Comparison of ENCODE assay signal across 23 mouse cellular contexts in the genomic region with DNA sequence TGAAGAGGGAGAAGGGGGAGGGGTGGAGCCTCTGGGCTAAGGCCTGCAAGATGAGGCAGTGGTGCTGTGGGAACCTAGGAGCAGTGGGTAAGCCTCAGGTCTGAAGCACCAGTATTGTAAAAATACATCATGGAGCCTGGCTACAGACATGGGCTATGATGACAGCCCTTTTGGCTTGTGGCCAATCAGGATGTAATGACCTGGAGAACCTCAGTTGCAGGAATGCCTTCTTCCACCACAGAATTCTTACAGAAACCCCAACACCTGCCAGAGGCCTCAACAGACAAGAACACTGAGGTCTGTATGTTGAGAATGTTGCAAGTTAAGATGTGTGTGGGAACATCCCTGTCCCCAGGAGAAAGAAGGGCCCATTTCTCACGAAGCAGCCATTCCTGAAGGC.
"Had no signal": no experiment of that assay in that cellular context is flagged by ENCODE, and none has a peak within 500 bp of the region (broad histone marks: within the 10 kb centered on the region; RNA-seq: fewer than 3 reads in every experiment).

No protein-coding gene starts in this region.

- H3K9me3 ChIP-seq: heart, embryonic 13.5 days; heart, embryonic 15.5 days; hindbrain, embryonic 10.5 days; hindbrain, embryonic 13.5 days; hindbrain, embryonic 15.5 days; kidney, embryonic 15.5 days; limb, embryonic 13.5 days; limb, embryonic 15.5 days; liver, embryonic 12.5 days had no signal

- DNase-seq: gastrocnemius, postnatal 14 days; gastrocnemius, postnatal 36 days; heart, adult 2 months; heart, postnatal 4 days; kidney, adult 11 months; kidney, adult 9 months; kidney, postnatal 36 days; layer of hippocampus, adult 9-11 months; left cerebral cortex, postnatal 4 days had no signal

- H3K9ac ChIP-seq: heart, embryonic 13.5 days; heart, embryonic 15.5 days; hindbrain, embryonic 13.5 days; hindbrain, embryonic 15.5 days; kidney, embryonic 15.5 days; limb, embryonic 13.5 days; limb, embryonic 15.5 days; liver, embryonic 12.5 days; liver, embryonic 14.5 days had no signal

- ATAC-seq: hindbrain, postnatal 0 days; intestine, embryonic 16.5 days; liver, embryonic 12.5 days had no signal

- H3K36me3 ChIP-seq: heart, embryonic 13.5 days; heart, embryonic 15.5 days; hindbrain, embryonic 10.5 days; hindbrain, embryonic 13.5 days; hindbrain, embryonic 15.5 days; kidney, embryonic 15.5 days; limb, embryonic 13.5 days; limb, embryonic 15.5 days; liver, embryonic 12.5 days had no signal

- H3K4me2 ChIP-seq: heart, embryonic 11.5 days; heart, embryonic 13.5 days; heart, embryonic 15.5 days; hindbrain, embryonic 13.5 days; hindbrain, embryonic 15.5 days; kidney, embryonic 15.5 days; limb, embryonic 13.5 days; limb, embryonic 15.5 days; liver, embryonic 12.5 days had no signal

- H3K4me1 ChIP-seq: heart, embryonic 13.5 days; heart, embryonic 15.5 days; liver, embryonic 12.5 days had no signal

- H3K4me3 ChIP-seq: heart, adult 2 months; heart, embryonic 13.5 days; heart, embryonic 15.5 days; hindbrain, embryonic 10.5 days; hindbrain, embryonic 13.5 days; hindbrain, embryonic 15.5 days; kidney, embryonic 15.5 days; limb, embryonic 13.5 days; limb, embryonic 15.5 days; liver, embryonic 12.5 days had no signal

- H3K27ac ChIP-seq: heart, adult 2 months; heart, embryonic 13.5 days; heart, embryonic 15.5 days; hindbrain, embryonic 10.5 days; hindbrain, embryonic 13.5 days; hindbrain, embryonic 15.5 days; hindbrain, postnatal 0 days; kidney, embryonic 15.5 days; kidney, postnatal 0 days; limb, embryonic 13.5 days; limb, embryonic 15.5 days; liver, embryonic 12.5 days; liver, embryonic 14.5 days had no signal

- H3K27me3 ChIP-seq: heart, embryonic 13.5 days; heart, embryonic 15.5 days; hindbrain, embryonic 13.5 days; hindbrain, embryonic 15.5 days had no signal
